Mouse (Mus musculus) MEL (cell line): Measurements from ENCODE around the gene Cmas. TPM values are rescaled to one million over a fixed set of nuclear protein-coding genes. Genes with fewer than 3 reads are reported as not detected.

ENCODE experiments used
- DNase-seq: peaks from one replicate; pipeline ENCODE4 v3.0.0; 2011; ENCODE audit warnings: low read depth, low spot score
- H3K27ac ChIP-seq: 2 replicates; pipeline ENCODE4 v1.5.1; 2012; ENCODE audit warnings: low read depth, mild to moderate bottlenecking, control low read depth, low read length, moderate library complexity; ENCODE audit not compliant: control insufficient read depth
- H3K27me3 ChIP-seq, 2 experiments: fragments of 150-350 bp in 1 of 2; sonication (generic) in 1 of 2; 2 replicates each; pipeline ENCODE4 v1.6.1; 2012; ENCODE audit warnings: low read length in 2 of 2, mild to moderate bottlenecking in 2 of 2, improper control_type of control experiment in 1 of 2, moderate library complexity in 1 of 2; ENCODE audit not compliant: insufficient read depth in 2 of 2, control insufficient read depth in 1 of 2
- H3K36me3 ChIP-seq, 2 experiments: 2 replicates each; pipeline ENCODE4 v1.6.1; 2012 to 2014; ENCODE audit warnings: low read length in 2 of 2, improper control_type of control experiment in 1 of 2, inconsistent platforms in 1 of 2, mild to moderate bottlenecking in 1 of 2; ENCODE audit not compliant: insufficient read depth in 2 of 2, control insufficient read depth in 1 of 2
- H3K4me1 ChIP-seq, 2 experiments: fragments of 150-350 bp in 1 of 2; sonication (generic) in 1 of 2; 2 replicates each; pipeline ENCODE4 v1.6.1; 2012; ENCODE audit warnings: low read length in 2 of 2, improper control_type of control experiment in 1 of 2, mild to moderate bottlenecking in 1 of 2; ENCODE audit not compliant: insufficient read depth in 2 of 2, control insufficient read depth in 1 of 2
- H3K4me3 ChIP-seq, 2 experiments: fragments of 150-350 bp in 1 of 2; sonication (generic) in 1 of 2; 2 replicates each; pipeline ENCODE4 v1.5.1; 2012; ENCODE audit warnings: low read depth in 2 of 2, low read length in 2 of 2, mild to moderate bottlenecking in 2 of 2, moderate library complexity in 2 of 2, control low read depth in 1 of 2, improper control_type of control experiment in 1 of 2; ENCODE audit not compliant: control insufficient read depth in 1 of 2, insufficient read depth in 1 of 2
- H3K79me2 ChIP-seq: 2 replicates; pipeline ENCODE4 v1.6.1; 2012; ENCODE audit warnings: mild to moderate bottlenecking, low read length, moderate library complexity; ENCODE audit not compliant: control insufficient read depth, poor library complexity, insufficient read depth
- H3K9ac ChIP-seq: 2 replicates; pipeline ENCODE4 v1.6.1; 2012; ENCODE audit warnings: low read depth, mild to moderate bottlenecking, control low read depth, low read length, moderate library complexity; ENCODE audit not compliant: control insufficient read depth, poor library complexity, severe bottlenecking
- H3K9me3 ChIP-seq: fragments of 150-350 bp; sonication (generic); replicated peaks from 2 replicates; pipeline ENCODE4 v1.6.1; 2012; ENCODE audit warnings: mild to moderate bottlenecking, low read length, improper control_type of control experiment, moderate library complexity; ENCODE audit not compliant: insufficient read depth
- CHD2 ChIP-seq: IDR thresholded peaks from 2 replicates; pipeline ENCODE4 v1.6.1; 2011; ENCODE audit warnings: low read length, improper control_type of control experiment
- EP300 ChIP-seq, 2 experiments: IDR thresholded peaks; 2 replicates each; pipeline ENCODE4 v1.6.1; 2011; ENCODE audit warnings: improper control_type of control experiment in 2 of 2, low read length in 2 of 2, low read depth in 1 of 2, mild to moderate bottlenecking in 1 of 2
- GATA1 ChIP-seq: IDR thresholded peaks from 2 replicates; pipeline ENCODE4 v1.6.1; 2011; ENCODE audit warnings: low read depth, low read length, improper control_type of control experiment
- HCFC1 ChIP-seq: IDR thresholded peaks from 2 replicates; pipeline ENCODE4 v1.6.1; 2012; ENCODE audit warnings: low read depth, mild to moderate bottlenecking, inconsistent platforms, low read length, improper control_type of control experiment, moderate library complexity
- MAFK ChIP-seq: IDR thresholded peaks from 2 replicates; pipeline ENCODE4 v1.6.1; 2011; ENCODE audit warnings: low read depth, mild to moderate bottlenecking, low read length, improper control_type of control experiment, borderline replicate concordance
- MAX ChIP-seq: IDR thresholded peaks from 2 replicates; pipeline ENCODE4 v1.6.1; 2011; ENCODE audit warnings: low read length, improper control_type of control experiment
- MAZ ChIP-seq: IDR thresholded peaks from 2 replicates; pipeline ENCODE4 v1.6.1; 2012; ENCODE audit warnings: low read depth, mild to moderate bottlenecking, inconsistent platforms, low read length, improper control_type of control experiment
- MEF2A ChIP-seq: IDR thresholded peaks from 2 replicates; pipeline ENCODE4 v1.6.1; 2014; ENCODE audit warnings: low read depth, mild to moderate bottlenecking, inconsistent platforms, low read length, improper control_type of control experiment; ENCODE audit not compliant: poor library complexity, insufficient replicate concordance, severe bottlenecking; ENCODE audit errors: extremely low read depth
- MYC ChIP-seq: IDR thresholded peaks from 2 replicates; pipeline ENCODE4 v1.6.1; 2011; ENCODE audit warnings: low read depth, mild to moderate bottlenecking, low read length, improper control_type of control experiment, moderate library complexity
- POLR2A ChIP-seq, 2 experiments: IDR thresholded peaks; 2 replicates each; pipeline ENCODE4 v1.6.1; 2011 to 2012; ENCODE audit warnings: low read length in 2 of 2, mild to moderate bottlenecking in 2 of 2, control low read depth in 1 of 2, improper control_type of control experiment in 1 of 2, low read depth in 1 of 2, moderate library complexity in 1 of 2; ENCODE audit not compliant: control insufficient read depth in 1 of 2, insufficient read depth in 1 of 2, poor library complexity in 1 of 2
- POLR2AphosphoS2 ChIP-seq: IDR thresholded peaks from 2 replicates; pipeline ENCODE4 v1.6.1; 2011; ENCODE audit warnings: low read length, improper control_type of control experiment
- RCOR1 ChIP-seq: IDR thresholded peaks from 2 replicates; pipeline ENCODE4 v1.6.1; 2012; ENCODE audit warnings: low read depth, mild to moderate bottlenecking, inconsistent platforms, low read length, improper control_type of control experiment
- SMC3 ChIP-seq: IDR thresholded peaks from 2 replicates; pipeline ENCODE4 v1.6.1; 2011; ENCODE audit warnings: low read depth, low read length, improper control_type of control experiment
- TAL1 ChIP-seq: IDR thresholded peaks from 2 replicates; pipeline ENCODE4 v1.6.1; 2012; ENCODE audit warnings: mild to moderate bottlenecking, inconsistent platforms, low read length, moderate library complexity, mixed read lengths
- TBP ChIP-seq: IDR thresholded peaks from 2 replicates; pipeline ENCODE4 v1.8.0; 2011; ENCODE audit warnings: low read depth, low read length, improper control_type of control experiment
- UBTF ChIP-seq: IDR thresholded peaks from 2 replicates; pipeline ENCODE4 v1.6.1; 2012; ENCODE audit warnings: low read depth, mild to moderate bottlenecking, inconsistent platforms, low read length, improper control_type of control experiment, moderate library complexity, borderline replicate concordance; ENCODE audit not compliant: insufficient read depth
- ZMIZ1 ChIP-seq: IDR thresholded peaks from 2 replicates; pipeline ENCODE4 v1.6.1; 2012; ENCODE audit warnings: low read depth, mild to moderate bottlenecking, inconsistent platforms, low read length, improper control_type of control experiment, moderate library complexity
- ZNF384 ChIP-seq: IDR thresholded peaks from 2 replicates; pipeline ENCODE4 v1.6.1; 2012; ENCODE audit warnings: low read depth, mild to moderate bottlenecking, inconsistent platforms, low read length, improper control_type of control experiment
- polyA plus RNA-seq, 2 experiments: library from polyadenylated mRNA; stranded (reverse) in 1 of 2; unstranded in 1 of 2; fragments of >175 nt in 1 of 2; fragments of >200 nt in 1 of 2; gene quantifications; 2 replicates each; pipeline versions ENCODE4 v1.2.1 to v1.2.4; 2012; ENCODE audit warnings: low replicate concordance in 2 of 2, low read depth in 1 of 2; ENCODE audit not compliant: insufficient read length in 2 of 2, insufficient read depth in 1 of 2, missing spikeins in 1 of 2
- total RNA-seq: library from RNA; depleted of rRNA; stranded (reverse); fragments of 300-350 nt; gene quantifications from 2 replicates; pipeline ENCODE4 v1.2.3, GENCODE M21; 2012

Gene Cmas
- total and polyA plus RNA-seq, 3 experiments = 29.4 to 55.0 TPM; not detected in 1

GRCm38 (mm10) chr6:142797996-142798395 is 41.5 kb downstream of the Cmas start:
- H3K36me3 ChIP-seq = no peaks in the 10 kb centered on the region
- TF ChIP-seq POLR2AphosphoS2 = no peak
- TF ChIP-seq MYC = no peak
- TF ChIP-seq HCFC1 = no peak
- TF ChIP-seq SMC3 = no peak
- no peak for TF ChIP-seq POLR2A (IDR thresholded peaks at IDR 0.05; ENCODE audit: control insufficient read depth in 1 of 2, insufficient read depth in 1 of 2, low read depth in 1 of 2, low read length in 2 of 2, poor library complexity in 1 of 2)
- TF ChIP-seq MAX = no peak
- no peak for TF ChIP-seq CHD2
- TF ChIP-seq GATA1 = no peak
- no peak for TF ChIP-seq EP300 (IDR thresholded peaks at IDR 0.05; ENCODE audit: low read depth in 1 of 2, low read length in 2 of 2)
- no peak for TF ChIP-seq RCOR1
- no peak for TF ChIP-seq MEF2A
- TF ChIP-seq MAZ = no peak
- no peak for TF ChIP-seq TBP
- no peak for TF ChIP-seq ZNF384
- H3K4me1 ChIP-seq = peaks cover 4 to 11% of the 10 kb centered on the region in 2 experiments
- DNase-seq = no peak
- H3K9me3 ChIP-seq = no peaks in the 10 kb centered on the region
- no peaks in the 10 kb centered on the region; a peak in 1 of 4 replicates for H3K27me3 ChIP-seq
- no peak overlapping the region for H3K9ac ChIP-seq
- H3K79me2 ChIP-seq = no peaks in the 10 kb centered on the region
- H3K27ac ChIP-seq = no peak overlapping the region
- no peak overlapping the region for H3K4me3 ChIP-seq

- TF ChIP-seq MAFK = no peak
- no peak for TF ChIP-seq ZMIZ1
- TF ChIP-seq TAL1 = no peak
- no peak for TF ChIP-seq HCFC1
- TF ChIP-seq UBTF = no peak
- H3K27ac ChIP-seq = no peak overlapping the region
- peaks cover 4 to 11% of the 10 kb centered on the region in 2 experiments for H3K4me1 ChIP-seq
Measured at GRCm38 (mm10) chr6:142798837-142799236, 42.4 kb downstream of the Cmas start.

More at GRCm38 (mm10) chr6:142798837-142799236, 42.4 kb downstream of the Cmas start:
- Histone ChIP-seq H3K79me2 (no peaks in the 10 kb centered on the region), H3K27me3 (no peaks in the 10 kb centered on the region), H3K4me3 (no peak overlapping the region), H3K9me3 (no peaks in the 10 kb centered on the region), H3K9ac (no peak overlapping the region), H3K36me3 (no peaks in the 10 kb centered on the region)
- DNase-seq = no peak
